Mouse (Mus musculus): ENCODE data around the gene Olfr543. TPM values are rescaled to one million over a fixed set of nuclear protein-coding genes. Genes with fewer than 3 reads are reported as not detected.
"Not testable (repeated sequence)": the region's sequence is repeated elsewhere in the genome, so short reads cannot be mapped to it uniquely, and the experiment has no call there.

Olfr543 gene
- polyA plus RNA-seq, 1 experiment from 2014 or later, result 0.15 TPM

GRCm38 (mm10) chr7:102501986-102502385 is 20.5 kb upstream of the Olfr543 start:
- 0 out of 2 replicates have a peak, but pooled peaks cover 5% of the 10 kb centered on the region for H3K27me3 ChIP-seq (replicated peaks)
- no peak for ATAC-seq (ENCODE audit: insufficient number of reproducible peaks, low FRiP score)
- WGBS, result 59% methylated on average over 5 of the region's 5 CpGs
- H3K36me3 ChIP-seq, result no peaks in the 10 kb centered on the region
- no peaks in the 10 kb centered on the region for H3K4me1 ChIP-seq (replicated peaks)
- no peak overlapping the region for H3K9ac ChIP-seq
- no peaks in the 10 kb centered on the region for H3K9me3 ChIP-seq (replicated peaks)
- H3K4me3 ChIP-seq, result no peak overlapping the region
- H3K27ac ChIP-seq (ENCODE audit: poor library complexity, severe bottlenecking), result no peak overlapping the region
- no peak overlapping the region for H3K4me2 ChIP-seq

- H3K4me3 ChIP-seq, result no peak within 1 kb of the TSS
- no peak within 1 kb of the TSS for H3K27ac ChIP-seq (ENCODE audit: poor library complexity, severe bottlenecking)
- no peaks in the 10 kb centered on the region for H3K9me3 ChIP-seq (replicated peaks)
- H3K36me3 ChIP-seq, result no peaks in the 10 kb centered on the region
- no peak within 1 kb of the TSS for H3K9ac ChIP-seq
- ATAC-seq (ENCODE audit: insufficient number of reproducible peaks, low FRiP score), result no peak
- H3K27me3 ChIP-seq (replicated peaks), result 0 out of 2 replicates have a peak, but pooled peaks cover 5% of the 10 kb centered on the region
- H3K4me2 ChIP-seq, result no peak within 1 kb of the TSS
- no peaks in the 10 kb centered on the region for H3K4me1 ChIP-seq (replicated peaks)
- whole genome bisulfite sequencing, result 62% methylated on average over 3 of the region's 3 CpGs
Measured at GRCm38 (mm10) chr7:102499473-102499872, 18.0 kb upstream of the Olfr543 start, which contains the start of gene Olfr545. Gene Olfr545 (minus strand): TSS chr7:102499573.

- H3K4me1 ChIP-seq (replicated peaks); H3K4me3 ChIP-seq; H3K9ac ChIP-seq; ATAC-seq (ENCODE audit: insufficient number of reproducible peaks, low FRiP score); H3K27ac ChIP-seq (ENCODE audit: poor library complexity, severe bottlenecking); H3K4me2 ChIP-seq; H3K27me3 ChIP-seq (replicated peaks); H3K36me3 ChIP-seq; H3K9me3 ChIP-seq (replicated peaks): not testable (repeated sequence)
- 41% methylated on average over 7 of the region's 7 CpGs for WGBS
Measured at GRCm38 (mm10) chr7:102494416-102494815, 12.9 kb upstream of the Olfr543 start.

- Histone ChIP-seq H3K9ac (no peak within 1 kb of the TSS), H3K27me3 (replicated peaks) (no peaks in the 10 kb centered on the region), H3K4me1 (replicated peaks) (peaks cover 11% of the 10 kb centered on the region; the same call in 1 of the 2 replicates), H3K27ac (ENCODE audit: poor library complexity, severe bottlenecking) (no peak within 1 kb of the TSS), H3K36me3 (no peaks in the 10 kb centered on the region), H3K9me3 (replicated peaks) (0 out of 2 replicates have a peak, but pooled peaks cover 3% of the 10 kb centered on the region), H3K4me3 (no peak within 1 kb of the TSS), H3K4me2 (no peak within 1 kb of the TSS)
- WGBS, result 33% methylated on average over 1 of the region's 1 CpGs
- ATAC-seq (ENCODE audit: insufficient number of reproducible peaks, low FRiP score), result no peak
Measured at GRCm38 (mm10) chr7:102488161-102488560, 6.7 kb upstream of the Olfr543 start, which contains the start of gene Olfr544. Gene Olfr544 (minus strand): TSS chr7:102488313.

- Histone ChIP-seq H3K36me3 (no peaks in the 10 kb centered on the region), H3K4me3 (no peak overlapping the region), H3K27ac (ENCODE audit: poor library complexity, severe bottlenecking) (no peak overlapping the region), H3K9ac (no peak overlapping the region), H3K27me3 (replicated peaks) (no peaks in the 10 kb centered on the region), H3K4me1 (replicated peaks) (peaks cover 12% of the 10 kb centered on the region; the same call in 1 of the 2 replicates), H3K4me2 (no peak overlapping the region), H3K9me3 (replicated peaks) (no peaks in the 10 kb centered on the region)
- no peak for ATAC-seq (ENCODE audit: insufficient number of reproducible peaks, low FRiP score)
- WGBS, result 29% methylated on average over 1 of the region's 1 CpGs
Measured at GRCm38 (mm10) chr7:102486105-102486504, 4.6 kb upstream of the Olfr543 start.

- H3K27ac ChIP-seq (ENCODE audit: poor library complexity, severe bottlenecking); H3K36me3 ChIP-seq; H3K9me3 ChIP-seq (replicated peaks); H3K4me3 ChIP-seq; ATAC-seq (ENCODE audit: insufficient number of reproducible peaks, low FRiP score); H3K27me3 ChIP-seq (replicated peaks); H3K9ac ChIP-seq; H3K4me2 ChIP-seq: not testable (repeated sequence)
- H3K4me1 ChIP-seq (replicated peaks), result peaks cover 13% of the 10 kb centered on the region
- WGBS, result 65% methylated on average over 8 of the region's 8 CpGs
Measured at GRCm38 (mm10) chr7:102484766-102485165, 3.3 kb upstream of the Olfr543 start.

- no peak overlapping the region for H3K9ac ChIP-seq
- no peak overlapping the region for H3K4me3 ChIP-seq
- H3K4me1 ChIP-seq (replicated peaks), result peaks cover 21% of the 10 kb centered on the region
- no peak overlapping the region for H3K27ac ChIP-seq (ENCODE audit: poor library complexity, severe bottlenecking)
- H3K9me3 ChIP-seq (replicated peaks), result no peaks in the 10 kb centered on the region
- no peaks in the 10 kb centered on the region for H3K27me3 ChIP-seq (replicated peaks)
- H3K4me2 ChIP-seq, result no peak overlapping the region
- 61% methylated on average over 2 of the region's 2 CpGs for WGBS
- H3K36me3 ChIP-seq, result no peaks in the 10 kb centered on the region
- ATAC-seq (ENCODE audit: insufficient number of reproducible peaks, low FRiP score), result no peak
Measured at GRCm38 (mm10) chr7:102483665-102484064, 2.2 kb upstream of the Olfr543 start.

GRCm38 (mm10) chr7:102480821-102481220 is 658 bp downstream of the Olfr543 start:
- Histone ChIP-seq H3K4me1 (replicated peaks) (peaks cover 16% of the 10 kb centered on the region), H3K27ac (ENCODE audit: poor library complexity, severe bottlenecking) (no peak overlapping the region), H3K4me3 (no peak overlapping the region), H3K27me3 (replicated peaks) (no peaks in the 10 kb centered on the region), H3K36me3 (no peaks in the 10 kb centered on the region), H3K4me2 (no peak overlapping the region), H3K9ac (no peak overlapping the region), H3K9me3 (replicated peaks) (no peaks in the 10 kb centered on the region)
- WGBS, result 67% methylated on average over 4 of the region's 4 CpGs
- no peak for ATAC-seq (ENCODE audit: insufficient number of reproducible peaks, low FRiP score)

- Histone ChIP-seq H3K9ac (no peak overlapping the region), H3K27me3 (replicated peaks) (no peaks in the 10 kb centered on the region), H3K4me3 (no peak overlapping the region), H3K36me3 (no peaks in the 10 kb centered on the region), H3K9me3 (replicated peaks) (no peaks in the 10 kb centered on the region), H3K4me1 (replicated peaks) (peaks cover 16% of the 10 kb centered on the region), H3K4me2 (no peak overlapping the region), H3K27ac (ENCODE audit: poor library complexity, severe bottlenecking) (no peak overlapping the region)
- ATAC-seq (ENCODE audit: insufficient number of reproducible peaks, low FRiP score), result no peak
- WGBS, result 52% methylated on average over 5 of the region's 5 CpGs
Measured at GRCm38 (mm10) chr7:102479368-102480078, 2.0 kb downstream of the Olfr543 start.

GRCm38 (mm10) chr7:102478926-102479325 is 2.6 kb downstream of the Olfr543 start:
- H3K36me3 ChIP-seq, result no peaks in the 10 kb centered on the region
- no peaks in the 10 kb centered on the region for H3K9me3 ChIP-seq (replicated peaks)
- no peak overlapping the region for H3K4me3 ChIP-seq
- 79% methylated on average over 3 of the region's 3 CpGs for WGBS
- H3K4me2 ChIP-seq, result no peak overlapping the region
- no peak overlapping the region for H3K9ac ChIP-seq
- H3K27ac ChIP-seq (ENCODE audit: poor library complexity, severe bottlenecking), result no peak overlapping the region
- H3K4me1 ChIP-seq (replicated peaks), result peaks cover 12% of the 10 kb centered on the region
- no peak for ATAC-seq (ENCODE audit: insufficient number of reproducible peaks, low FRiP score)
- H3K27me3 ChIP-seq (replicated peaks), result no peaks in the 10 kb centered on the region

GRCm38 (mm10) chr7:102478425-102478824 is 3.1 kb downstream of the Olfr543 start:
- H3K4me3 ChIP-seq, result no peak overlapping the region
- ATAC-seq (ENCODE audit: insufficient number of reproducible peaks, low FRiP score), result no peak
- 87% methylated on average over 4 of the region's 4 CpGs for WGBS
- H3K4me2 ChIP-seq, result no peak overlapping the region
- no peaks in the 10 kb centered on the region for H3K9me3 ChIP-seq (replicated peaks)
- no peak overlapping the region for H3K9ac ChIP-seq
- H3K36me3 ChIP-seq, result no peaks in the 10 kb centered on the region
- H3K27me3 ChIP-seq (replicated peaks), result no peaks in the 10 kb centered on the region
- no peak overlapping the region for H3K27ac ChIP-seq (ENCODE audit: poor library complexity, severe bottlenecking)
- H3K4me1 ChIP-seq (replicated peaks), result peaks cover 12% of the 10 kb centered on the region

GRCm38 (mm10) chr7:102477377-102477776 is 4.1 kb downstream of the Olfr543 start:
- Histone ChIP-seq H3K36me3 (no peaks in the 10 kb centered on the region), H3K27me3 (replicated peaks) (no peaks in the 10 kb centered on the region), H3K9me3 (replicated peaks) (no peaks in the 10 kb centered on the region), H3K4me3 (no peak overlapping the region), H3K9ac (no peak overlapping the region), H3K4me1 (replicated peaks) (peaks cover 9% of the 10 kb centered on the region), H3K27ac (ENCODE audit: poor library complexity, severe bottlenecking) (no peak overlapping the region), H3K4me2 (no peak overlapping the region)
- ATAC-seq (ENCODE audit: insufficient number of reproducible peaks, low FRiP score), result no peak
- WGBS, result 65% methylated on average over 11 of the region's 11 CpGs

All from heart, embryonic 12.5 days (tissue).